Mouse (Mus musculus) lung, postnatal 0 days (tissue): ENCODE measurements around the gene Paqr5.

ENCODE experiments used
- CTCF ChIP-seq: IDR thresholded peaks from 2 replicates; pipeline ENCODE4 v1.5.1; 2016; ENCODE audit warnings: antibody characterized with exemption, mild to moderate bottlenecking
- EP300 ChIP-seq: IDR thresholded peaks from 2 replicates; pipeline ENCODE4 v1.6.1; 2016; ENCODE audit warnings: antibody characterized with exemption, mild to moderate bottlenecking, control low read depth

GRCm38 (mm10) chr9:61909633-61910032 lies 117.0 kb downstream of the Paqr5 start:
- TF ChIP-seq EP300 (no peak), CTCF (no peak)
